22 mouse cellular contexts compared by ENCODE assay signal in genomic region chr9:108499943-108500342, GRCm38 (mm10).
"Had no signal": no experiment of that assay in that cellular context is flagged by ENCODE, and none has a peak within 500 bp of the region (broad histone marks: within the 10 kb centered on the region; RNA-seq: fewer than 3 reads in every experiment).

No protein-coding gene starts in this region.

- DNase-seq: gastrocnemius, postnatal 25 days; heart, adult 2 months; heart, postnatal 10 days; heart, postnatal 4 days; kidney, adult 18-20 months; kidney, adult 8-10 months; kidney, postnatal 10 days; kidney, postnatal 4 days; liver had no signal

- H3K27ac ChIP-seq: heart, adult 2 months; hindbrain, embryonic 10.5 days; hindbrain, embryonic 12.5 days; hindbrain, embryonic 14.5 days; intestine, embryonic 15.5 days; layer of hippocampus, adult 2 months; left cerebral cortex, adult 2 months; limb, embryonic 10.5 days; limb, embryonic 12.5 days had no signal

- H3K4me1 ChIP-seq: hindbrain, embryonic 10.5 days; hindbrain, embryonic 12.5 days; intestine, embryonic 15.5 days; limb, embryonic 10.5 days; limb, embryonic 12.5 days had no signal

- H3K4me2 ChIP-seq: heart, embryonic 11.5 days; hindbrain, embryonic 12.5 days; hindbrain, embryonic 14.5 days; intestine, embryonic 15.5 days; limb, embryonic 12.5 days; liver, embryonic 11.5 days had no signal

- H3K27me3 ChIP-seq: hindbrain, embryonic 12.5 days; intestine, embryonic 15.5 days; limb, embryonic 12.5 days had no signal

- H3K9me3 ChIP-seq: hindbrain, embryonic 10.5 days; hindbrain, embryonic 12.5 days; intestine, embryonic 15.5 days; limb, embryonic 10.5 days; limb, embryonic 12.5 days had no signal

- H3K4me3 ChIP-seq: heart, adult 2 months; hindbrain, embryonic 10.5 days; hindbrain, embryonic 12.5 days; intestine, embryonic 15.5 days; layer of hippocampus, adult 2 months; left cerebral cortex, adult 2 months; limb, embryonic 10.5 days; limb, embryonic 12.5 days had no signal

- ATAC-seq: hindbrain, embryonic 16.5 days; inflammation-experienced regulatory T-cells, adult 6 months; intestine, embryonic 15.5 days; intestine, postnatal 0 days had no signal
